Mouse (Mus musculus): ENCODE results near the gene Krt16.
"Not testable (repeated sequence)": the region's sequence is repeated elsewhere in the genome, so short reads cannot be mapped to it uniquely, and the experiment has no call there.

Gene Krt16

GRCm38 (mm10) chr11:100255514-100255913, 6.8 kb upstream of the Krt16 start:
- DNase-seq: no peak

GRCm38 (mm10) chr11:100254360-100255090, 5.8 kb upstream of the Krt16 start:
- DNase-seq: no peak

GRCm38 (mm10) chr11:100246471-100246870, 2.2 kb downstream of the Krt16 start:
- not testable (repeated sequence) for DNase-seq

GRCm38 (mm10) chr11:100240272-100240671, 8.4 kb downstream of the Krt16 start:
- DNase-seq: not testable (repeated sequence)

- no peak for DNase-seq
Observed at GRCm38 (mm10) chr11:100221741-100222140, 27.0 kb downstream of the Krt16 start.

- no peak for DNase-seq
Observed at GRCm38 (mm10) chr11:100219304-100219703, 29.4 kb downstream of the Krt16 start.

GRCm38 (mm10) chr11:100208542-100208941, 40.2 kb downstream of the Krt16 start:
- DNase-seq: no peak

- DNase-seq: no peak
Observed at GRCm38 (mm10) chr11:100207498-100207897, 41.2 kb downstream of the Krt16 start, which contains the start of gene Krt14. Krt14 (minus strand) TSS chr11:100207548.

- DNase-seq: peak in 1 of 2 experiments; percentile 13
Observed at GRCm38 (mm10) chr11:100203448-100203847, 45.3 kb downstream of the Krt16 start.

GRCm38 (mm10) chr11:100202906-100203305, 45.8 kb downstream of the Krt16 start:
- no peak for DNase-seq

GRCm38 (mm10) chr11:100200104-100200820, 48.4 kb downstream of the Krt16 start:
- DNase-seq: peak; percentile 66 to 74

- DNase-seq: no peak
Observed at GRCm38 (mm10) chr11:100198666-100199065, 50.0 kb downstream of the Krt16 start.
